Mouse (Mus musculus) C2C12 (cell line): ENCODE results near the gene Sema4d.

Source experiments
- CEBPB ChIP-seq: IDR thresholded peaks from one replicate; pipeline ENCODE4 v1.6.1; 2011; ENCODE audit warnings: low read depth, mild to moderate bottlenecking, control low read depth, moderate library complexity
- CTCF ChIP-seq: IDR thresholded peaks from one replicate; pipeline ENCODE4 v1.5.1; 2011; ENCODE audit not compliant: control insufficient read depth, insufficient read depth, insufficient read length
- MAX ChIP-seq: IDR thresholded peaks from one replicate; pipeline ENCODE4 v1.6.1; 2011; ENCODE audit warnings: mild to moderate bottlenecking, control low read depth
- MYOD1 ChIP-seq: IDR thresholded peaks from one replicate; pipeline ENCODE4 v1.6.1; 2011; ENCODE audit warnings: low read depth; ENCODE audit not compliant: control insufficient read depth, insufficient read length
- USF1 ChIP-seq: IDR thresholded peaks from one replicate; pipeline ENCODE4 v1.6.1; 2011; ENCODE audit warnings: low read depth, mild to moderate bottlenecking, control low read depth, moderate library complexity

DNA sequence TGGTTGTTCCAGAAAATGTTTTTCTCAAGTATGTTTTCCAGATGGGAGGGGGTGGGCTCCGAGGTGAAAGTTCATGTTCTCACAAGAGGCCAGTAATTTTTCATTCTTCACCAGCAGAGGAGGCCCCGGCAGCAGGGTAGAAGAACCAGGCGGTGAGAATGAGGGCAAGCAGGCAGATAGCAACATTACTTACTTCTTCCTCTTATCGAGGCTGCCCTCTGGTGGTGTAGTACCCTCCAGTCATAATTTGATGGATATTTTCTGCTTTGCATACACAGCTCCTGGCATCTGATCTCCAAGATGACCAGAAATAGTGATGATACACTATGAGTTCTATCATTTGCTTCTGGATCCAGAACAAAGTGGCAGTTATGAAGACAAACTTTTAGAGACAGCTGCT, 154.6 kb downstream of the Sema4d start:
- TF ChIP-seq CTCF (no peak), MYOD1 (no peak), CEBPB (no peak), USF1 (no peak), MAX (no peak)
